Mouse (Mus musculus) brain, embryonic 14.5 days (tissue): Measurements from ENCODE around the gene Eno3. TPM values are rescaled to one million over a fixed set of nuclear protein-coding genes. Genes with fewer than 3 reads are reported as not detected.

Experiments
- DNase-seq: peaks from one replicate; pipeline ENCODE4 v3.0.0-alpha.2; 2011; ENCODE audit warnings: low read depth
- CTCF ChIP-seq: fragments of 200-500 bp; IDR thresholded peaks from 2 replicates; pipeline ENCODE4 v1.5.1; 2012; ENCODE audit warnings: inconsistent platforms, mild to moderate bottlenecking, moderate library complexity, borderline replicate concordance; ENCODE audit not compliant: insufficient read depth, insufficient read length; ENCODE audit errors: extremely low read depth
- POLR2A ChIP-seq: fragments of 200-500 bp; IDR thresholded peaks from 2 replicates; pipeline ENCODE4 v1.6.1; 2012; ENCODE audit warnings: mild to moderate bottlenecking, inconsistent platforms, borderline replicate concordance; ENCODE audit not compliant: poor library complexity, insufficient read depth, insufficient read length, severe bottlenecking; ENCODE audit errors: extremely low read depth
- polyA plus RNA-seq: library from polyadenylated mRNA; depleted of rRNA; stranded (reverse); fragments of >200 nt; gene quantifications from 2 replicates; pipeline ENCODE4 v1.2.3, GENCODE M21; 2012

The Eno3 gene
- polyA plus RNA-seq, 1 experiment = 23.0 TPM

DNA sequence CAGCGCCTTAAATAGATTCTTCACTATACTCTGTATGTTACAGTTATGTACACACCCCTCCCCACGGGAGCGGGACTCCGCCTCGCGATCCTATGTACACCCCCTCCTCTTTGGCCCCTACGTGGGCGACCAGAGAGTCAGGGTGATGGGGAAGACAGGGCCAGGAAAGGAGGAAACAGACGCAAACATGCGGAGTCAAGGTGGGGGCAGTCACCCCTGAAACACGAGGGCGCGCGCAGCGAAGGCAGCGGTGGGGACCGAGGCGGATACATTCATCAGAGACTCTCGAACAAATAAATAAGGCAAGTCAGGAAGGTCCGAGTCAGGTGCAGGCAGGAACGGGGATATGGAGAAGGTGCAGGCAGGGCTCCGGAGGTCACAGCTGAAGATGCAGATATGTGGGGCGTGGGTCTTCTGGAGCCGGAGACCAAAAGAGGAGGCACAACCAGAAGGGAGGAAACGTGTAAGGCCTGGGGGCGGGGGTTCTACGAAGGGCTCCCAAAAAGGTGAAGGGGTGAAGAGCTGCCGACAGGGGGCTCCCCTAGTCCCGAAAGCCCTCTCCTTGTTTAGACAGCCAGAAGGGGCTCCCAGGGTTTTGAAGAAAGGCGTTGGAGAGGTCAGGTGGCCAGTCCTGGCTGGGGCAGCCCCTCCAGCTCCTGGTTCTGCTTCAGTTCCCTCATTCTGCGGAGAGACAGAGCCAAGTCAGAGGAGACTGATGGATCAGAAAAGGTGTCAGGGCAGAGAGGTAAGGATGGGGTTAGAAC lies 12.8 kb downstream of the Eno3 start:
- peak; percentile 85 for DNase-seq
- TF ChIP-seq POLR2A (no peak), CTCF (peak; percentile 61)

DNA sequence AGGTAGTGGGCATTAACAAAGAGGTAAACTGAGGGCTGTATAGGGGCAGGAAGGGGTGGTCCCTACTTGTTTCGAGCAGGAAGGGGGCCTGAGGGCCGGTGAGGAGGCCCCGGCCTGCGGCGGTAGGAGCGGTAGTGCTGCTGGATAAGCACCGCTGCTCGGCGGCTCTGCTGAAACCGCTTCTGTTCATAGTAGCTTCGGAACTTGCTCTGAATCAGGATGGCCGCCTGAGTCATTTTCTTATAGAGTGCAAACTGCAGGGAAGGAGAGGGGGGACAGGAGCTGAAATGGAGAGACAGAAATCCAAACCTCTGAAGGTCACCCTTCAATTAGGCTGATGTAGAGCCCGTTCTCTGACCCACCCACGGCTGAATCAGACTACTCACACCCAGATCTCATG lies 13.5 kb downstream of the Eno3 start:
- TF ChIP-seq CTCF (no peak), POLR2A (no peak)
- peak; percentile 51 for DNase-seq

GRCm38 (mm10) chr11:70671333-70672047 lies 14.5 kb downstream of the Eno3 start:
- TF ChIP-seq CTCF = no peak
- no peak for TF ChIP-seq POLR2A
- DNase-seq = no peak

DNA sequence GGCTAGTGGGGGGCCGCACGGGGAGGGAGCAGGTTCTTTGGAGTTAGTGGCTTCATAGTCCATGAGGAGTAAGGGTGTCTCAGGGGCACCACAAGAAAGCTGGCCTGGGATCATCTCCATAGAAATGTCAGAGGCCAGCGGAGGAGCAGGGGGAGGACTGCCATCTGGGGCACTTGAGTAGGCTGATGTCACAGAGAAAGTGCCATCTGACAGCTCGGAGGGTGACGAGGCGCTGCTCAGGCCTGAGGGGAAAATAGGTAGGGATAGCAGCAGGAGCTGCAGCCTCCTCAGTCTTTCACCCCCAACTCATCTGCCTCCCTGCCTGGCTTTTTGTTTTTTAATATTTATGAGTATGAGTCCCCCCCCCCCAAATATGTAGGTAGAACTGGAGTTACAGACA lies 17.0 kb downstream of the Eno3 start:
- no peak for DNase-seq

DNA sequence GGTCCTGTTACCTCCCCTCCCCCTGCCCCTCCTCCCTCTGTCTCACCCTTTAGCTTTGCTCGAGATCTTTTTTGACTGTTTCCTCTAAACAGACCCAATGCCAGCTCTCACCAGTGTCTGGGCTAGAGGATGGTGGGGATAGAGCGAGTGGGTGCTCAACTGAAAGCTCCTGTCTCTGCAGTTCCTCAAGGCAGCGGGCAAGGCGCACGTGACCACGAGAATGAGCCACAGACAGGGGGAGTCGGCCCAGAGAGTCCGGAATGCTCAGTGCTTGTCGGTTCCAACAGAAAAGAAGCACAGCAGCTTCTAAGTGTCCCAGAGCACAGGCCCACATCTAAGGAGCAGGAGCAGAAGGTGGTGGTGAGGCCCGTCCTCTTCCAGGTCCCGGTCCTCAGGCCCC lies 17.5 kb downstream of the Eno3 start:
- no peak for DNase-seq
- no peak for TF ChIP-seq POLR2A
- TF ChIP-seq CTCF = no peak

More for the DNA sequence above, 17.0 kb downstream of the Eno3 start:
- TF ChIP-seq POLR2A = no peak

DNA sequence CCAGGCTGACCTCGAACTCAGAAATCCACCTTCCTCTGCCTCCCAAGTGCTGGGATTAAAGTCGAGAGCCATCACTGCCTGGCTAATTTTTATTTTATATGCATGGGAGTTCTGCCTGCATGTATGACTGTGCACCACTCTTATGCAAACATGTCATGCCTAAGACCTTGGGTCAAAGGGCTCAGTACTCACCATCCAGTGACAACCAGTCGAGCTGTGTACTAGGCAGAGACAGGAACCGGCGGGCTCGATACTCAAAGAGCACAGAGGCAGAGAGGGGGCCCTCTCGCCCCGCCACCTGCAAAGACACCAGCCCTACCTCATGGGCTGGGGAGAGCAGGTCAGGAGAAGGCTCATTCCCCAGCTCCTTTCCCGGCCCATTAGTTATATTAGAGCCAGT lies 21.1 kb downstream of the Eno3 start:
- TF ChIP-seq CTCF = no peak
- no peak for TF ChIP-seq POLR2A

GRCm38 (mm10) chr11:70678576-70678975 lies 21.6 kb downstream of the Eno3 start:
- TF ChIP-seq POLR2A (no peak), CTCF (no peak)
- no peak for DNase-seq

More for the DNA sequence above, 21.1 kb downstream of the Eno3 start:
- DNase-seq = no peak

DNA sequence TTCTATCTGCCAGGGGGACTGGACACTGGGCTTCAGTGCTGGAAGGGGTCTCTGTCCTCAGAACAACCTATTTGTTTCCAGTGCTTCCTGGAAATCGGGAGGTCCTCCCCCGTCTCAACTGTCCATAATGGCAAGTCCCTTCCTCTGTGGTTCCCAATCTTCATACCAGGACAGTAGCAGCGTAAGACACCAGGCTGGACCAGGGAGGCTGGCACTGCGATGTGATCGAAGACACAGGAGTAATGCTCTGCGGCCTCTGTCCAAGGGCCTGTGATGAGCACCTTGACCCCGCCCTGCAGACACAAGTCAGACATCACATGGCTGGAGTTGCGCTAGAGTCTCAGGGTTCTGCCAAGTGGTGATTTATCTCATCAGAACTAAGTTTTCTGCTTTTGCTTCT lies 22.4 kb downstream of the Eno3 start:
- TF ChIP-seq CTCF = no peak
- no peak for TF ChIP-seq POLR2A
- no peak for DNase-seq

DNA sequence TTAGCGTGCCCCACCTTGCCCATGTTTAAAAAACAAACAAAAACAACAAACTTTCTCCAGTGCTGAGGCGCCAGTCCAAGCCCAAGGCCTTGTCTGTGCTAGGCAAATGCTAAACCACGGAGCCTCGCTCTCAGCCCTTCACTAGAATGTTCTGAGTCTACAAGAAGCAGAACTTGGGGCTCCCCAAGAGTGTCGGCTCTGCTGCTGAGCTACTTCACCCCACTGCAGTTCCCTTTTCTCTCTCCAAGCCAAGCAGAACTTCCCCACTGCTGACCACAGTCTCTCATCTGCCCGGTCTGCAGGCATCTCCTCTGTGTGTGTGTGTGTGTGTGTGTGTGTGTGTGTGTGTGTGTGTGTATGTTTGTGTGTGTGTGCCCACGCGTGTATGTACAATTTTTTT lies 22.9 kb downstream of the Eno3 start:
- no peak for DNase-seq
- TF ChIP-seq CTCF (no peak), POLR2A (no peak)

DNA sequence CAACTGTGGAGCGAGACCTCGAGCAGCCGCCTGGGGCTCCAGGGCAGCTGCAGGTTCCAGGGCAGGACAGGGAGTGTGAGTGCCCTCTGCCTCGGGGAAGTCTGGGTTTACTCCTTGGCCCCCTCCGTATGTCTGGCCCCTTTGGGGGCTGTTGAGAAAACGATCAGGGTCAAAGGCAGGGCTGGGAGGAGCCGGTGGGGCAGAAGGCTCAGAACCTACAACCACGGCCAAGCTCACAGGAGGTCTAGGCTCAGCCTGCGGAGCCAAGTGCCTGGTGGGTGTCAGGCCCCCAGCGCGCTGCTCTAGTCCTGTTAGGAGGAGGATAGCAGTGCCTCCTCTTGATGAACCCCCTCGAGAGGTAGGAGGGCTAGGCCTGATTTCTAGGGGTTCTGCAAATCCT lies 24.2 kb downstream of the Eno3 start:
- TF ChIP-seq POLR2A (no peak), CTCF (no peak)
- DNase-seq = no peak

DNA sequence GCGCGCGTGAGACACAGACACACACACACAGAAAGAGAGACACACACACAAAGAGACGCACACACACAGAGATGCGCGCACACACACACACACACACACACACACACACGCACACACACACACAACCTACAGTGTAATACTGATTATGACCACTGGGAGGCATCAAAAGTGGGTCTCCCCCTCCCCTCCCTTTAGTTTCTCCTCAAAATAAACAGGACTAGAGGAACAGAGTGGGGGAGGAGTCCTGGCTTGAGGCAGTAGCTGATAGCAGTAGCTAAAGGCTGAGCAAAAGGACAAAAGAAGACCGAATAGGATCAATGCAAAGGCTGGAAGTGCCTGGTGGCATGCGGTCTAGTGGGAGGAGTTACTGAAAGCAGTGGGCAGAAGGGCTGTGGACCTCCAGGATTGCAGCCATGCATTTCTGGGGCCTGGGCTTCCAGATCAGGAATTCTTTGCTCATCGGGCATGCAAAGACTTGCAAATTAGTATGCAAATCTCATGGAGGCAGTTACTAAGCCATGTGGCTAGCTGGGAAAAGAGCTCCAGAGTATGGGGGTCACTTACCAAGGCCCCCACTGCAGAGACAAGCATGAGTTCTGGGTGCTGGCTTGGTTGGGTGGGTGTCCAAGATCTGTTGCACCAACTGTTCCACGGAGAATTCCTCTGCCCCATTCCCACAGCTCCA lies 25.0 kb downstream of the Eno3 start:
- DNase-seq = peak; percentile 92
- TF ChIP-seq CTCF (peak; percentile 57), POLR2A (no peak)

DNA sequence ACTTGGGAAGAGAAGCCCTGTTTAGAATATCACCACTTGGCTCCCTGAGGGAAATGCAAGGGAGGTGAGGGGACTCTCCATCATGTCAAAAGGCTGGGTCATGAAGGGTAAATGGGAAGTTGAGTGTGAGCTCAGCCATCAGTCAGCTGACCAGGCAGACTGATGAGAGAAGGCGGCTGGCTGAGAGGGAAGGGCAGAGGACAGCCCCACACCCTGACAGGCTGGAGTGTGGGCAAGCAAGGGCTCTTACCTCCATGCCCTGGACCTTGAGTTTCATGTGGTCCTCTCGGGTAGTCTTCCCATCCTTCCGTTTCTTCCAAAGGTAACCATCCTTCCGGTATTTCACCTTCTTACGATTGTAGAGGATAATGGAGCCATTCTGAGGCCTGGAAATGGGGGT lies 26.6 kb downstream of the Eno3 start:
- DNase-seq = no peak
- TF ChIP-seq CTCF (no peak), POLR2A (no peak)
